Mouse (Mus musculus): Measurements from ENCODE around the gene Plpp6.
A peak's percentile ranks its signal among the peaks of the same experiment; 100 is the strongest.
"Not testable (repeated sequence)": the region's sequence is repeated elsewhere in the genome, so short reads cannot be mapped to it uniquely, and the experiment has no call there.

Gene Plpp6

DNA sequence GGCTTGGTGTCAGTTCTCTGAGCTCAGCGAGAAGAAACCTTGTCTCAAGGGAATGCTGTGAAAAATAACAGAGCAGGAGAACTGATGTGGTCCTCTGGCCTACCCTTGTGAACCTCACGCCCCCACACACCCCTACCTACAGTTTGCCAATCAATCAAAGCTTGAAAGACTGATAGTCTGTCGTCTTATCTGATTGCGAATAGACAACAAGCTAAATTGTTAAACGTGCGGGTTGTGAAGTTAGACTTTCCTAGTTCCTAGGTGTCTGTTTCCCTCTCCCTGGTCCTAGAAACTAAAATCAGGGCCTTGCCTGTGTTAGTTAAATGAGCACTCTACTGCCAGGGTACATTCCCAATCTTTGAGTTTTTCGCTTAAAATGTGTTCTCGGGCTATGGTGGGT, 25.8 kb downstream of the Plpp6 start:
- no peak for DNase-seq (ENCODE audit: low read depth)

- DNase-seq (ENCODE audit: low read depth), result peak; percentile 88
Observed at GRCm38 (mm10) chr19:28990194-28990589, 26.4 kb downstream of the Plpp6 start, which contains the start of gene Cdc37l1. Cdc37l1 (plus strand) TSS chr19:28990352.

DNA sequence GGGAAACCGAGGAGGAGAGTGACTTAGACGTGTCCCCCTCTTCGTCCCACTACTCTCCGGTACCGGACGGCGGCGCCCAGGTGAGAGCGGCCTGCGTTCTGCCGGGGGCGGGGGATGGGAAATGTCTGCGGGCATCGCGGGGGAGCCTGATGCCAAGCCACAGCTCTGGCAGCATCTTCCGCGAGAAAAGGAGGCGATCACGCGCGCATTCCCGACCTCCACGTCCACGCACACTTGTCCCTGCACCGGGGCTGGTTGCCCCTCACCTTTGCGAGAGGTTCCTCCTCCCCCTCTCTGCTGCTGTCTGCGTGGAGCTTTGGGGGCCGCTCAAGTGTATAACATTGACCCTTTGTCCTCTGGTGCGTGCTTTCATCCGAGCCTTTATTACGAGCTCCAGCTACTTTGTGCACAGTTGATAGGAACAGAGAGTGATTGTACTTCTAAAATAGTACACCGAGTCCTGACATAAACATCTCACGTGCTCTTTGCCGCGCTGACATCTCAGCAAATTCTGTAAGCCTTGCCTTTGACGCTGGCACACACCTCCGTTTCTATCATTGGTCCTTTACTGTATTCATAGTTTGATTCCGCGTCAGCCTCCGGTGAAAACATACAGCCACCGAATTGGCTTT, 27.0 kb downstream of the Plpp6 start:
- DNase-seq (ENCODE audit: low read depth), result no peak

- no peak for DNase-seq (ENCODE audit: low read depth)
Observed at GRCm38 (mm10) chr19:28991391-28991790, 27.6 kb downstream of the Plpp6 start.

- DNase-seq (ENCODE audit: low read depth), result peak; percentile 42
Observed at GRCm38 (mm10) chr19:28994870-28995269, 31.1 kb downstream of the Plpp6 start.

- DNase-seq (ENCODE audit: low read depth), result no peak
Observed at GRCm38 (mm10) chr19:28995366-28995765, 31.6 kb downstream of the Plpp6 start.

DNA sequence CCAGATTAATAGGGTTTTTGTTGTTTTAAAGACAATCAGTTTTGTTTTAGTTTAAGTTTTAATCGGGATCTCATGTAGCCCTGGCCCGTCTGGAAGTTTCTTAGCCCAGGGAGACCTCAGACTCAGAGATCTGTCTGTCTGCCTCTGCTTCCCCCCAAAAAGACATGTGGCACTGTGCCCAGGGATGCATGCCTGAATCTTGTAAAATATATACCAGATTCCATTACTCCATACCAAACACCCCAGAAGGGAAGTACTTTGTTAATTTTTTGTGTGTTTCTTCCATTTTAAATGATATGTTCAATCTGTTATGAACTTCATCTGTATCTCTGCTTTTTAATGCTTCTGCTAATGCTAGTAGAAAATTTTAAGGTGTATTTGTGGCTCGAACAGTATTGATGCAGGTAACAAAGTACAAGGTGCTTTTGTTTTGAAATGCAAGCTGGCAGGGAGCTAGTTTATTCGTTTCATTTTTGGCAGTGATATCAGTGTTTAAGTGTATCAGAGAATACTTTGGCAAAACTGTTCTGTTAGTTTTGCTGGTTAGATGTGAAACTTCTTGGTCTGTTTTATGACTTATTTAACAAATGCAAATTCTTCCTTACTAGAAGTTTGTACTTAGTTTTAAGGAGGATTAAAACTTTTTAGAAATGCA, 34.4 kb downstream of the Plpp6 start:
- DNase-seq (ENCODE audit: low read depth), result no peak

DNA sequence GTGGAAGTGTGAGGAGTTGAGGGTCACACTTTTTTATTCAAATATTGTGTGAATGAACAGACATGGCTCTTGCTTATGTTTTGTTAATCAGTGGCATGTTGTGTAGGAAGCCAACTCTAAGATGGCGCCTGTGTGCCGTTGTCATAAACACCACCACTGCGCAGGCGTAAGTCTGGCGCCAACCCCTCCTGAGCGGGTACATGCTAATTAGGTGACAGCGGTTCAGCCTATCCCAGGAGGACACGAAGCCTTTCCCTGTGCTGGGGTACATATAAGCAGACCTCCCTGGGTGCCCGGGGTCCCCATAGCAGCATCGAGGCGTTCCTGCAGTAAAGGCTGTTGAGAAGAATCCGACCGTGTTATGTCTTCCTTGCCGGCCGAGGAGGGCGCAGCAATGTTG, 36.6 kb downstream of the Plpp6 start:
- DNase-seq (ENCODE audit: low read depth), result not testable (repeated sequence)

DNA sequence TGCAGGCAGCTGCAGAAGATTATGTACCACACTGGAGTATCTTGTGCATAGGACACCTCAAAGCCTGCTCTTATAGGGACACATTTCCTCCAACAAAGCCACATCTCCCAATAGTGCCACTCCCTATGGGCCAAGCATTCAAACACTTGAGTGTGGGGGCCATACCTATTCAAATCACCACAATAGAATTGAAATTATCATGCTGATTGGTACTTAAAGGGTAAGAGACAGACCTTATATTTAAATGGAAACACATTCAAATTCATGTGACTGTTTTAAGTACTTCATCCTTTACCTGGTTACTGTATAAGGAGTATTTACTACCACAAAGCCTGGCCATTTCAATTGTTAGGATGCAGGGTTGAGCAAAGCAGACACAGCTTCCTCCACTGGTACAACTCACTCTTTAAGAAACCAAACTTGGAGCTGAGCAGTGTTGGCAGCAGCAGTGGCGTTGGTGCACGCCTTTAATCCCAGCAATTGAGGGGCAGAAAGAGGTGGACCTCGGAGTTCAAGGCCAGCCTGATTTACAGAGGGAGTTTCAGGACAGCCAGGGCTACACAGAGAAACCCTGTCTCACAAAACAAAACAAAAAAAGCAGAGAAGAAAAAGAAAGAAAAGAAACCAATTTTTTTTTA, 44.4 kb downstream of the Plpp6 start:
- no peak for DNase-seq (ENCODE audit: low read depth)

DNA sequence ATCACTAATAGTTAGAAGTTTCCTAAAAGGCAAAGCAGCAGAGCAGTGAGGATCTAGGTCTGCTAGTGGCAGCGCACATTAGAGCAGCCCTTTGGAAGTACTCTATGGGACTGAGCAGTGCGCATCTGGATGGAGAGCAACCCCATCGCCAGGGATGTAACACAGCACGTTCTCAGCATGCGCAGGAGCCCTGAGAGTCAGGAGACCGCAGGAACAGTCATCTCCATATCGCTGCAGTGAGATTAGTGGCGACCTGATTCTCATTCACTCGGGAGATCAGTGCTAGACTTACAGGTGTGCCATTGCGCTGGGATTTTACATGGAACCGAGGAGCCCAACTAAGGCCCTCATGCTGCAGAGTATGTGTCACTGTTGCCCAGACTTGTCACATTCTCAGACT, 45.3 kb downstream of the Plpp6 start:
- no peak for DNase-seq (ENCODE audit: low read depth)

DNA sequence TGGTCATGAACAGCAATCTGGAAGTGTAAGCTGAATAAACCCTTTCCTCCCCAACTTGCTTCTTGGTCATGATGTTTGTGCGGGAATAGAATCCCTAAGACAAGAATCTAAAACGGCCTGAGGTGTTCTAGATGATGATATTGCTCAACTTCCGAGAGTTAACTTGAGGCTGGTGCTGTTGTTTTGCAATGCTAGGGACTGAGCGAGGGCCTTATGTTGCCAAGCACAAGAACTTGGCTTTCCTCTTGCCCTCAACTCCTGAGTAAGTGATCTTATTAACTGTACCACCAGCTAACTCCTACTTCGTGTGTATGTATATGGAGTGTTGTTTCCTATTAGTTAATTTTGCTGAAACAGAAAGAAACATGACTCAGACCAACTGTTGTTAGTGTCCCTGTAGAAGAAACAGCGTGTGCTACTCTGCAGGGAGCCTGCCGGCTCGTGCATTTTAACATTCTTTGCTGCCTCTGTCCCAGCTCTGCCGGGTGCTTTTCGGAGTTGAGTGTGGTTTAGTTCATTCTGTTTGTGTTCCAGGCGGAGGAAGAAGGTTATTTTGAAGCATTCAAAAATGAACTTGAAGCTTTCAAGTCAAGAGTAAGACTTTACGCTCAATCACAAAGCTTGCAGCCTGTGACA, 47.7 kb downstream of the Plpp6 start:
- no peak for DNase-seq (ENCODE audit: low read depth)

DNA sequence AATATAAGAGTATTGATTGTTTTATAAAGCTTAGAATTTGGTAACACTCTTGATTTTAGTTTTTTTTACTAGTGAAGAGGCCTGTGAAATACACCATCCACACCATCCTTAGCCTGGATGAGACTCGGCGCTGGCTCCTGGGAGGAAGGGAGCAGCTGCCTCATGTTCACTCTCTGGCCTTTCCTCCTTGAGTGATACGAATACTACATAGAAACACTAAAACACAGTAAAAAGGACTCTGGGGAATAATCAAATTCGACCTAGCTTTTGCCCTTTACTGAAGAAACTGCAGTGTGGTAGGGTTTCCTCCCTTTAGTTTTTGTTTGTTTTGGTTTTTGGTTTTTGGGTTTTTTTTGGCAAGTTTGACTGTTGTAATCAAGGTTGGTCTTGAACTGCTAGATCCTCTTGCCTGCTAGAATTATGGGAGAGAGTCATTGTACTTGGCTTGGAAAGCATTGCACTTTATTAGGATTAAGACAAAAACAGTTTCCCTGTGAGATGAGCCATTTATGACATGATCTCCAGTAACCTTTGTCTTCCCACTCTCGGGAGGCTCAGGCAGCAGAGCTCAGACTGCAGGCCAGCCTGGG, 50.8 kb downstream of the Plpp6 start:
- no peak for DNase-seq (ENCODE audit: low read depth)

GRCm38 (mm10) chr19:29015410-29016203, 51.9 kb downstream of the Plpp6 start:
- no peak for DNase-seq (ENCODE audit: low read depth)

GRCm38 (mm10) chr19:29016204-29016765, 52.5 kb downstream of the Plpp6 start:
- no peak for DNase-seq (ENCODE audit: low read depth)
